22 mouse cellular contexts compared by ENCODE assay signal in genomic region chr1:89035115-89035514, GRCm38 (mm10). TPM values are rescaled to one million over a fixed set of nuclear protein-coding genes. Genes with fewer than 3 reads are reported as not detected.
A peak's percentile ranks its signal among the peaks of the same experiment; 100 is the strongest.
DNase-seq lines count a peak whose midpoint lies in the region; ATAC-seq and TF ChIP-seq lines count a peak whose summit lies in the region.
"Had no signal": no experiment of that assay in that cellular context is flagged by ENCODE, and none has a peak within 500 bp of the region (broad histone marks: within the 10 kb centered on the region; RNA-seq: fewer than 3 reads in every experiment).

No protein-coding gene starts in this region.

- WGBS in forebrain, embryonic 13.5 days, result 89% methylated on average over 5 of the region's 5 CpGs
- 86% methylated on average over 5 of the region's 5 CpGs for WGBS in forebrain, embryonic 11.5 days
- WGBS in limb, embryonic 14.5 days, result 72% methylated on average over 5 of the region's 5 CpGs
- 88% methylated on average over 5 of the region's 5 CpGs for WGBS in limb, embryonic 10.5 days
- 41% methylated on average over 5 of the region's 5 CpGs for WGBS in cerebellum, adult 2 months

- no peaks in the 10 kb centered on the region for H3K36me3 ChIP-seq in forebrain, embryonic 13.5 days (ENCODE audit: poor library complexity, severe bottlenecking)
- no peaks in the 10 kb centered on the region for H3K36me3 ChIP-seq in forebrain, embryonic 11.5 days (ENCODE audit: control insufficient read depth, insufficient read depth, low read length)
- no peaks in the 10 kb centered on the region for H3K36me3 ChIP-seq in limb, embryonic 14.5 days (ENCODE audit: control insufficient read depth, insufficient read depth, low read length)
- H3K36me3 ChIP-seq in limb, embryonic 10.5 days, result no peaks in the 10 kb centered on the region
- H3K36me3 ChIP-seq: embryonic facial prominence, embryonic 12.5 days; heart, embryonic 10.5 days; hindbrain, embryonic 13.5 days; kidney, embryonic 15.5 days; limb, embryonic 13.5 days; liver, embryonic 15.5 days had no signal

- no peak overlapping the region for H3K9ac ChIP-seq in forebrain, embryonic 13.5 days
- no peak overlapping the region for H3K9ac ChIP-seq in forebrain, embryonic 11.5 days (ENCODE audit: low read length)
- no peak overlapping the region for H3K9ac ChIP-seq in limb, embryonic 14.5 days (ENCODE audit: low read depth, low read length, severe bottlenecking)
- H3K9ac ChIP-seq: embryonic facial prominence, embryonic 12.5 days; hindbrain, embryonic 13.5 days; kidney, embryonic 15.5 days; limb, embryonic 13.5 days; liver, embryonic 15.5 days had no signal

- no peaks in the 10 kb centered on the region for H3K27me3 ChIP-seq in forebrain, embryonic 13.5 days
- no peaks in the 10 kb centered on the region for H3K27me3 ChIP-seq in forebrain, embryonic 11.5 days (ENCODE audit: control insufficient read depth, insufficient read depth, low read length)
- H3K27me3 ChIP-seq in limb, embryonic 14.5 days (ENCODE audit: control insufficient read depth, insufficient read depth, low read length), result no peaks in the 10 kb centered on the region
- no peaks in the 10 kb centered on the region for H3K27me3 ChIP-seq in limb, embryonic 10.5 days (ENCODE audit: low read depth, poor library complexity, severe bottlenecking)
- H3K27me3 ChIP-seq in cerebellum, adult 2 months (ENCODE audit: control insufficient read depth, insufficient read depth, low read length), result no peaks in the 10 kb centered on the region
- H3K27me3 ChIP-seq: CH12.LX; embryonic facial prominence, embryonic 12.5 days; hindbrain, embryonic 13.5 days; kidney, embryonic 15.5 days; limb, embryonic 13.5 days; liver, embryonic 15.5 days had no signal

- DNase-seq in forebrain, embryonic 11.5 days (ENCODE audit: low spot score), result no peak
- DNase-seq in limb, embryonic 14.5 days (ENCODE audit: low spot score), result peak; percentile 56
- DNase-seq in limb, embryonic 10.5 days (ENCODE audit: low spot score), result no peak
- peak; percentile 36 to 72 for DNase-seq in frontal cortex, postnatal 36 days (ENCODE audit: low spot score in 2 of 2)
- DNase-seq in right cerebral cortex, postnatal 25 days, result peak; percentile 51
- DNase-seq in cerebellum, adult 2 months, result no peak
- DNase-seq in urinary bladder, postnatal 36 days (ENCODE audit: low spot score in 2 of 2), result no peak
- DNase-seq: adrenal gland, adult 2 months; cerebellum, adult 18-20 months; heart, postnatal 10 days; lung, postnatal 10 days; thymus, postnatal 4 days had no signal

- ATAC-seq in forebrain, embryonic 13.5 days, result peak; percentile 57; the same call in 1 of the 2 replicates
- no peak for ATAC-seq in forebrain, embryonic 11.5 days (replicated peaks; ENCODE audit: low FRiP score)
- no peak for ATAC-seq in limb, embryonic 14.5 days (ENCODE audit: low FRiP score, low read depth)
- ATAC-seq: intestine, embryonic 16.5 days had no signal

- no peak overlapping the region for H3K4me3 ChIP-seq in forebrain, embryonic 13.5 days
- no peak overlapping the region for H3K4me3 ChIP-seq in forebrain, embryonic 11.5 days (ENCODE audit: low read depth, low read length)
- H3K4me3 ChIP-seq in limb, embryonic 14.5 days (replicated peaks; ENCODE audit: low read length), result no peak overlapping the region
- H3K4me3 ChIP-seq in limb, embryonic 10.5 days, result no peak overlapping the region
- H3K4me3 ChIP-seq in cerebellum, adult 2 months (replicated peaks; ENCODE audit: insufficient read depth, low read depth, low read length), result no peak overlapping the region
- H3K4me3 ChIP-seq: embryonic facial prominence, embryonic 12.5 days; heart, embryonic 10.5 days; hindbrain, embryonic 13.5 days; kidney, embryonic 15.5 days; layer of hippocampus, adult 2 months; limb, embryonic 13.5 days; liver, embryonic 15.5 days had no signal

- no peaks in the 10 kb centered on the region for H3K9me3 ChIP-seq in forebrain, embryonic 13.5 days (replicated peaks)
- no peaks in the 10 kb centered on the region for H3K9me3 ChIP-seq in forebrain, embryonic 11.5 days (ENCODE audit: control insufficient read depth, low read length)
- no peaks in the 10 kb centered on the region for H3K9me3 ChIP-seq in limb, embryonic 14.5 days (ENCODE audit: control insufficient read depth, low read length)
- no peaks in the 10 kb centered on the region for H3K9me3 ChIP-seq in limb, embryonic 10.5 days (replicated peaks)
- H3K9me3 ChIP-seq: embryonic facial prominence, embryonic 12.5 days; heart, embryonic 10.5 days; hindbrain, embryonic 13.5 days; kidney, embryonic 15.5 days; limb, embryonic 13.5 days; liver, embryonic 15.5 days had no signal

- no peak overlapping the region for H3K27ac ChIP-seq in forebrain, embryonic 13.5 days
- no peak overlapping the region for H3K27ac ChIP-seq in forebrain, embryonic 11.5 days (ENCODE audit: low read depth, low read length)
- H3K27ac ChIP-seq in limb, embryonic 14.5 days (replicated peaks; ENCODE audit: low read depth, low read length), result no peak overlapping the region
- no peak overlapping the region for H3K27ac ChIP-seq in limb, embryonic 10.5 days
- no peak overlapping the region for H3K27ac ChIP-seq in cerebellum, adult 2 months (ENCODE audit: insufficient read depth, low read length)
- H3K27ac ChIP-seq: embryonic facial prominence, embryonic 12.5 days; heart, embryonic 10.5 days; hindbrain, embryonic 13.5 days; kidney, embryonic 15.5 days; layer of hippocampus, adult 2 months; limb, embryonic 13.5 days; liver, embryonic 15.5 days had no signal

- H3K4me1 ChIP-seq in forebrain, embryonic 13.5 days, result 0 out of 2 replicates have a peak, but pooled peaks cover 5% of the 10 kb centered on the region
- H3K4me1 ChIP-seq in forebrain, embryonic 11.5 days (replicated peaks; ENCODE audit: control insufficient read depth, insufficient read depth, low read length), result no peaks in the 10 kb centered on the region
- peaks cover 25% of the 10 kb centered on the region for H3K4me1 ChIP-seq in limb, embryonic 14.5 days (ENCODE audit: control insufficient read depth, insufficient read depth, low read length)
- peaks cover 41% of the 10 kb centered on the region for H3K4me1 ChIP-seq in limb, embryonic 10.5 days
- no peaks in the 10 kb centered on the region for H3K4me1 ChIP-seq in cerebellum, adult 2 months (ENCODE audit: control insufficient read depth, insufficient read depth, low read length)
- H3K4me1 ChIP-seq: heart, embryonic 10.5 days; liver, embryonic 15.5 days had no signal

- H3K4me2 ChIP-seq in forebrain, embryonic 13.5 days, result no peak overlapping the region
- H3K4me2 ChIP-seq in forebrain, embryonic 11.5 days (ENCODE audit: low read depth, low read length, severe bottlenecking), result no peak overlapping the region
- H3K4me2 ChIP-seq in limb, embryonic 14.5 days (replicated peaks; ENCODE audit: low read depth, low read length, severe bottlenecking), result no peak overlapping the region
- H3K4me2 ChIP-seq: embryonic facial prominence, embryonic 12.5 days; hindbrain, embryonic 13.5 days; kidney, embryonic 15.5 days; limb, embryonic 13.5 days; liver, embryonic 15.5 days had no signal

- TF ChIP-seq POLR2A in limb, embryonic 14.5 days (IDR thresholded peaks at IDR 0.05; ENCODE audit: borderline replicate concordance, extremely low read depth, insufficient read depth, insufficient read length), result no peak
- TF ChIP-seq POLR2A in cerebellum, adult 2 months (IDR thresholded peaks at IDR 0.05; ENCODE audit: borderline replicate concordance, insufficient read depth, low read length), result no peak

- TF ChIP-seq CTCF in cerebellum, adult 2 months (IDR thresholded peaks at IDR 0.05; ENCODE audit: borderline replicate concordance, insufficient read depth, low read depth, low read length), result no peak

RNA-seq across cellular contexts. Expression of gene Sh3bp4, which starts 35.1 kb away (rescaled TPM):
- polyA plus RNA-seq in forebrain, embryonic 13.5 days (2015; fragmentation: Nextera tagmentation; extraction: Ambion mirVana), result 16.1 and 18.4 TPM in 2 replicates
- 29.3 and 30.2 TPM in 2 replicates for polyA plus RNA-seq in forebrain, embryonic 11.5 days (2014; fragmentation: Nextera tagmentation; extraction: Ambion mirVana)
- 20.8 and 26.5 TPM in 2 replicates for polyA plus RNA-seq in limb, embryonic 14.5 days (2012; rRNA removed)
- 20.4 and 21.2 TPM in 2 replicates for polyA plus RNA-seq in limb, embryonic 14.5 days (2014; fragmentation: Nextera tagmentation; extraction: Ambion mirVana)
- polyA plus RNA-seq in limb, embryonic 10.5 days (2016; fragmentation: Nextera tagmentation; extraction: Ambion mirVana), result 25.9 and 26.9 TPM in 2 replicates
- polyA plus RNA-seq in cerebellum, adult 2 months (2012; rRNA removed), result 7.8 and 8.6 TPM in 2 replicates

Comparison
In these comparisons a context has a peak if more than half of its experiments do, and no peak if none do; other contexts are left out.
1. DNase-seq: peak in limb, embryonic 14.5 days (single experiment), frontal cortex, postnatal 36 days (2 of 2) and right cerebral cortex, postnatal 25 days (single experiment); none in forebrain, embryonic 11.5 days (single experiment), limb, embryonic 10.5 days (single experiment), cerebellum, adult 2 months (0 of 2) and urinary bladder, postnatal 36 days (0 of 2).